Mouse (Mus musculus): ENCODE measurements around the gene Olfr976. TPM values are rescaled to one million over a fixed set of nuclear protein-coding genes. Genes with fewer than 3 reads are reported as not detected.

Gene Olfr976
- polyA plus RNA-seq (2017; shearing (Covaris generic)): not detected

DNA sequence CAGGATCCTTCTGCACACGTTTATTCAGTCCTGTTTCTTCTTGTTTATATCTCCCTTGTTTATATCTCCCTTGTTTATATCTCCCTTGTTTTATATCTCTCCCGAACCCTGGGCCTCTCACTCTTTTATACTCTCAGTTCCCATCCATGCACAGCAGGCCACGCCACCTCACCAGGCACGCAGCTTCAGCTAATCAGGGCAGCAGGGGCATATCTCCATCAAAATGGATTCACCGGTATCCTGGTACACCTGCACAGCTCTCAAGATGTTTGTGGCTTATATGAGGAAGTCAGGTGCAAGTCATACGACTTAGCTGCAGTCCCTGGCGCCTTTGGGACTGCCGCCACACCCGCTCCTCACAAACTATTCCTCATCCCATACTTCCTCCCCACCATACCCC, at the start of gene Olfr976:
Olfr976 (minus strand) TSS at position 101 of the 400 bp plus-strand sequence.

DNA sequence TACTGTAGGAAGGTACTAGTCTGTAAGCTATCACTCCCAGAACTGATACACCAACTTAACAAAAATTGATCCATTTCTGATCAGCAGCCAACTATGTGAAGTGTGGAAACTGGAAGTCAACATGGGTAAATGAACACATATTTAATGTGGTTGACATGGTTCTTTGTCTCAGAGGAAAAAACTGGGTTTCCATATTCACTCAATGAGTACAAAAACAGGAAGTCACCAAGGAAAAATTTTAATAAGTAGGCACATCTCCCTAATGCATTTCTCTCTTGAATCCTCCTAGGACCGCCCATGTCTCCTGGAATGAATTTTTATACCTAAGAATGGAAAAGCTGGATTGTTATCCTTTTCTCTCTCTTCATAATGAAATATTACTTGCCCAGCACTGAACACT, 48.5 kb upstream of the Olfr976 start, which contains the start of gene Olfr980:
Olfr980 (minus strand) TSS at position 101 of the 400 bp plus-strand sequence.

DNA sequence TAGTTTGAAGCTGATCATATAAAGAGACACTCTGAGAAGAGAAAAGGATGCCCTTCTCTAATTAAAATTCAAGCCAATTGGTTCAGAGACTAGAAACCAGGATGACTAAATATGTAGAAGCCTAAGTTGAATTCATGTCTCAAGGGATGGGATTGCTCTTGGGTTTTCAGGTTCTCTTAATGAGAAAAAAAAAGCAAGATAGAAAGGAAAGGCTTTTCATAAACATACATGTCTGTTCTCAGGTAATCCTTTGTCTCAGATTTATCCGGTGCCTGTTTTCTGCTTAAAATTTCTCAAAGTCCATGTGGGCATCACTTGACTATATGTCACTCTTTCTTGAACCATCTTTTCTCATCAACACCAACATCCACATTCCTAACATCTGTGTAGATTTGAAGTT, 42.4 kb upstream of the Olfr976 start, which contains the start of gene Olfr979:
Olfr979 (minus strand) TSS at position 101 of the 400 bp plus-strand sequence.

DNA sequence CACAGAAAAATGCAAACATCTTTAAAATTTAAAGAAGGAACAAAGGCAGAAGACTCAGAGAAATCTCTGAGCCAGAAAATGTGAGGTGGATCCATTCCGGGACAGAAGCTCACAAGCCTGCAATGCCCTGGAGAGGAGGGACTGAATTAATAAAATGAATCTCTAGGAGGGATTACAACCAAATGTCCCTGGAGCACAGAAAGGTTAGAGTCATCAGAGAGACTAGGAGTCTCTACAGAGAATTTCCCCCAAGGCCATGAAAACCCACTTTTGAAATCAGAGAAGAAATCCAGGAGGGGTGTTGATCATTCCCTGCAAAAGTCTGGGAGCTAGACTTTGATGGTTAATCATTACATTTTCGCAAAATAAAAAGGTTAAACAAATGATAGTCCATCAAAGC, 30.9 kb upstream of the Olfr976 start, which contains the start of gene Olfr978:
Olfr978 (plus strand) TSS at position 301 of the 400 bp plus-strand sequence.

DNA sequence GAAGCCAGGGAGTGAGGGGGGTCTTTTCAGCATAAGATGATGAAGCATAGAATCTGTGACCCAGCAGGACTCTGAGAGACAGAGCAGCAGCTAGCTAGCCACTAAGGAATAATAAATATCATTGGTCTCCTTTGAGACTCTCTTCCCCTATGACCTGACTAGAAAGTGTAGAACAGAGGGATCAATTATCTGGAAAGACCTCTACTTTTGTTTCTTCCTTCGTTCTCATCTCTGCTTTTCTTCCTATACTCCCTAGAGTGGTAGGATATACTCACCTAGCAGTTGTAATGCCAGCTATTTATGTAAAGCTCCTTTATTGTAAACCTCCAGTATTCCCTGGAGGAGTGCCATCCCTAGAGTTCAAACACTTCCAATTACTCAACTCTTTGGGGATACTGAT, 9.0 kb downstream of the Olfr976 start, which contains the start of gene Olfr975:
Olfr975 (minus strand) TSS at position 101 of the 400 bp plus-strand sequence.

GRCm38 (mm10) chr9:39937201-39937600, 23.7 kb downstream of the Olfr976 start, which contains the start of gene Olfr974:
TSS of gene Olfr974 (plus strand) at chr9:39937501.

DNA sequence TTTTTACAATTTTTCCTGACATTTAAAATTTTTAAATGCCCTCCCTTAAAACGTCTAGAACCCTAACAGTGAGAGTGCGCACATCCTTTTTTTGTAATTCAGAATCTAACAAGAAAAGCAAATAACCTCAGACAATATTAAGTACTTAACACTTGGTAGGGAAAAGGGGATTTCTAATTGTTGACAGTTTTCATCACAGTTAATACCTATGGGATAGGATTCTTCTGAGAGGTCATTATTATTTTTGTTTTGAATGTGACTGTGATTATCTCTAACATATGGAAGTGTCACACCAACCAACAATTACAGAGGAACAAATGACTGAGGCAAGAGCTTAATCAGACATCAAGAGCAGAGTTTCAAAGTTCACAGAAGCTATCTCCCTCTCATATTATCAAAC, 53.9 kb downstream of the Olfr976 start, which contains the start of gene Olfr229:
Olfr229 (plus strand) TSS at position 301 of the 400 bp plus-strand sequence.

Other genes with a start within 250 kb of the Olfr976 start
- gene Olfr965, start 249.8 kb downstream of the Olfr976 start, polyA plus RNA-seq (2017; shearing (Covaris generic)): not detected
- gene Olfr150, start 230.2 kb downstream of the Olfr976 start, polyA plus RNA-seq (2017; shearing (Covaris generic)): not detected
- gene Olfr967, start 214.9 kb downstream of the Olfr976 start, polyA plus RNA-seq (2017; shearing (Covaris generic)): not detected
- gene Olfr968, start 177.9 kb downstream of the Olfr976 start, polyA plus RNA-seq (2017; shearing (Covaris generic)): not detected
- gene Olfr969, start 170.2 kb downstream of the Olfr976 start, polyA plus RNA-seq (2017; shearing (Covaris generic)): not detected
- not detected for gene Olfr970, start 152.3 kb downstream of the Olfr976 start, polyA plus RNA-seq (2017; shearing (Covaris generic))
- gene Olfr971, start 124.3 kb downstream of the Olfr976 start, polyA plus RNA-seq (2017; shearing (Covaris generic)): not detected
- gene Olfr972, start 94.7 kb downstream of the Olfr976 start, polyA plus RNA-seq (2017; shearing (Covaris generic)): not detected
- gene Olfr229, start 53.8 kb downstream of the Olfr976 start, polyA plus RNA-seq (2017; shearing (Covaris generic)): not detected
- 0.09 TPM for gene Olfr974, start 23.6 kb downstream of the Olfr976 start, polyA plus RNA-seq (2017; shearing (Covaris generic))
- not detected for gene Olfr975, start 9.1 kb downstream of the Olfr976 start, polyA plus RNA-seq (2017; shearing (Covaris generic))
- gene Olfr978, start 31.0 kb upstream of the Olfr976 start, polyA plus RNA-seq (2017; shearing (Covaris generic)): not detected
- gene Olfr979, start 42.3 kb upstream of the Olfr976 start, polyA plus RNA-seq (2017; shearing (Covaris generic)): not detected
- gene Olfr980, start 48.4 kb upstream of the Olfr976 start, polyA plus RNA-seq (2017; shearing (Covaris generic)): not detected
- not detected for gene Olfr981, start 60.3 kb upstream of the Olfr976 start, polyA plus RNA-seq (2017; shearing (Covaris generic))
- gene Olfr982, start 112.7 kb upstream of the Olfr976 start, polyA plus RNA-seq (2017; shearing (Covaris generic)): 0.05 TPM
- not detected for gene Olfr983, start 132.5 kb upstream of the Olfr976 start, polyA plus RNA-seq (2017; shearing (Covaris generic))
- gene Olfr984, start 153.1 kb upstream of the Olfr976 start, polyA plus RNA-seq (2017; shearing (Covaris generic)): not detected
- not detected for gene Olfr985, start 169.1 kb upstream of the Olfr976 start, polyA plus RNA-seq (2017; shearing (Covaris generic))
- not detected for gene Tmem225, start 187.0 kb upstream of the Olfr976 start, polyA plus RNA-seq (2017; shearing (Covaris generic))
- not detected for gene Olfr986, start 219.8 kb upstream of the Olfr976 start, polyA plus RNA-seq (2017; shearing (Covaris generic))
- 6.0 TPM for gene Zfp202, start 231.2 kb upstream of the Olfr976 start, polyA plus RNA-seq (2017; shearing (Covaris generic))